Mouse (Mus musculus): ENCODE measurements around the gene Zfp871. TPM values are rescaled to one million over a fixed set of nuclear protein-coding genes. Genes with fewer than 3 reads are reported as not detected.

Gene Zfp871
- 67.6 and 81.3 TPM in 2 replicates for polyA plus RNA-seq (2014; fragmentation: Nextera tagmentation; extraction: Ambion mirVana)

DNA sequence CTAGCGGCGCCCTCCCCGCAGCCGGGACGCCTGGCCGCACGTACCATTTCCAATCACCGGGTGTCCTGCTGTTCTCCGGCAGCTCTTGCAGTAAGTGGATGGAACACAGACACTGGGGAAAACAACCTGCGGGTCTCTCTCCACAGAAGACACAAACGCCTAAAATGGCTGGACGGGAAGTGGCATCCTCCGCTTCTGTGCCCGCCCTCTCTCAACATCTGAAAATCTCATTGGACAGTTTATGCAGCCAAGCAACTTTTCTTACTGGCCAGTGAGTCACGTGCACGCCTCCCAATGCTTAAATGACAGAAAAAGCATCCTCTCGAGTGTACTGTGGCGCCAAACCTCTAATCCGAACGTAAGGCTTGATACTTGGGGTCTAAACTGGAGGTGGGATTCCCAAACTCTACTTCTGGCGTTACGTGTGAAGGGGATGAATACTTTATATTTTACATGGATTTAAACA is at the start of gene Zfp871:
Gene Zfp871 (minus strand): TSS at position 194 of the 466 bp plus-strand sequence.
- WGBS = 0% methylated on average over 22 of the region's 22 CpGs
- ATAC-seq (ENCODE audit: low FRiP score, low TSS enrichment) (peak; percentile 96), DNase-seq (peak; percentile 94)
- Histone ChIP-seq H3K36me3 (ENCODE audit: control insufficient read depth, insufficient read depth, low read length) (peaks cover 18% of the 10 kb centered on the region), H3K9ac (replicated peaks; ENCODE audit: low read length) (peak within 1 kb of the TSS; percentile 87), H3K27me3 (ENCODE audit: control insufficient read depth, insufficient read depth, low read length) (no peaks in the 10 kb centered on the region), H3K4me1 (ENCODE audit: control insufficient read depth, insufficient read depth, low read length) (peaks cover 23% of the 10 kb centered on the region), H3K27ac (replicated peaks; ENCODE audit: low read depth, low read length) (peak within 1 kb of the TSS; percentile 93), H3K9me3 (ENCODE audit: control insufficient read depth, low read length) (no peaks in the 10 kb centered on the region; the same call in 1 of the 2 replicates), H3K4me3 (replicated peaks; ENCODE audit: low read depth, low read length) (peak within 1 kb of the TSS; percentile 80), H3K4me2 (ENCODE audit: low read length) (peak within 1 kb of the TSS; percentile 70)

DNA sequence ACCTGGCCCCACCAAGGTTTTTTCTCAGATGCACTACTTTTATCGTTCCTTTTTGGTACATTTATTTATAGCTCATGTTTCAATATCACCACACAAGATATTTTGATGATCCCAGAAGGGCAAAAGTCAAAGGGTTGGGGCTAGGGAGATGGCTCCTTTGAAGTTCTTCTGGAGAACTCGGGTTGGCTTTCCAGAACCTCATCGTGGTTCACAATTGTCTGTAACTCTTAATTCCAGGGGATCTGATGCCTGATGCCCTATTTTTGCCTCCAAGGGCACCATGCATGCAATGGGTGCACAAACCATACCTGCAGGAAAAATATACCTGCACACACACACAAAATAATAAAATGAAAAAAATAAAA is 42.3 kb upstream of the Zfp871 start:
- no peaks in the 10 kb centered on the region for H3K9me3 ChIP-seq (ENCODE audit: control insufficient read depth, low read length)
- peak overlapping the region; percentile 74 for H3K4me3 ChIP-seq (replicated peaks; ENCODE audit: low read depth, low read length)
- no peak for ATAC-seq (ENCODE audit: low FRiP score, low TSS enrichment)
- H3K4me1 ChIP-seq (ENCODE audit: control insufficient read depth, insufficient read depth, low read length) = peaks cover 11% of the 10 kb centered on the region
- H3K36me3 ChIP-seq (ENCODE audit: control insufficient read depth, insufficient read depth, low read length) = peaks cover 9% of the 10 kb centered on the region; the same call in 1 of the 2 replicates
- H3K4me2 ChIP-seq (ENCODE audit: low read length) = peak overlapping the region; percentile 88
- no peak overlapping the region; the same call in 1 of the 2 replicates for H3K9ac ChIP-seq (replicated peaks; ENCODE audit: low read length)
- WGBS = 37% methylated on average over 3 of the region's 3 CpGs
- no peak overlapping the region for H3K27ac ChIP-seq (replicated peaks; ENCODE audit: low read depth, low read length)
- no peaks in the 10 kb centered on the region for H3K27me3 ChIP-seq (ENCODE audit: control insufficient read depth, insufficient read depth, low read length)
- no peak for DNase-seq

DNA sequence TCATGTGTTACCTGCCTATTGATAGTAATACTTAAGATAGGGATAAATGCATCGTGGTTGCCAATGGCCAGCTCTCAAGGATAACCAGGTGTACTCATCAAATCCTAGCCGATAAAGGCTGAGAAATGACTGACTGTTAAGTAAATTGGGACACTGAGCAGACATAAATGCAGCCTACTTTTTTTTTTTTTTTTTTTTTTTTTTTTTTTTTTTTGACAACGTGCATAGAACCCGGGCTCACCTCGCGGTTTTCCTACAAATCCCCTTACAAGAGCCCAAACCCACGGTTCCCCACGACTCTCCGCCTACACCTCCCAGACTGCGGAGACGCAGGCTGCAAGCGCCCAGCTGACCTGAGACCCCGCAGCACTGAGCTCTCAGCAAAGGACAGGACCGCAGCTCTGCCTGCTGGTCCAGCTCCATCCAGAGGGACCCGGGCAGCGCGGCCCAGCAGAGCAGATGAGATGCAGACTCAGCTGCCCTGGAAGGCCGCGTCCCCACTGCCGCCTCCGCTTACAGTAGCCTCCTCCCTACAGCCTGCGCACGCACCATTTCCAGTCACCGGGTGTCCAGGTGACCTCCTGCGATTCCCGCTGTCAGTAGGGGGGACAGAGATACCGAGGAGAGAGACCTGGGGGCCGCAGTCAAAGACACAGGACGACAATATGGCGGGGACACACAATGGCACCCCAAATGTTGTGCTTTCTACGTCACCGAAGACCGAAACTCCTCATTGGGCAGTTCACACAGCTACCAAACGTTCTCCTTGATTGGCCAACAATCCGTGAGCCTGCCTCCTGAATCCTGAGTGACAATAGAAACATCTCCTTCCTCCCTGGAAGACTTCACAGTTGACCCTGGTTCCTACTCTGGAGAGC is 41.7 kb upstream of the Zfp871 start, which contains the start of gene Zfp799:
Gene Zfp799 (minus strand): TSS at position 722 of the 878 bp plus-strand sequence.
- H3K9ac ChIP-seq (replicated peaks; ENCODE audit: low read length) = peak within 1 kb of the TSS; percentile 93
- ATAC-seq (ENCODE audit: low FRiP score, low TSS enrichment) = peak; percentile 98
- WGBS = 2% methylated on average over 35 of the region's 35 CpGs
- peaks cover 11% of the 10 kb centered on the region for H3K4me1 ChIP-seq (ENCODE audit: control insufficient read depth, insufficient read depth, low read length)
- peak within 1 kb of the TSS; percentile 88 for H3K4me2 ChIP-seq (ENCODE audit: low read length)
- H3K27ac ChIP-seq (replicated peaks; ENCODE audit: low read depth, low read length) = peak within 1 kb of the TSS; percentile 87
- peaks cover 13% of the 10 kb centered on the region for H3K36me3 ChIP-seq (ENCODE audit: control insufficient read depth, insufficient read depth, low read length)
- DNase-seq = peak; percentile 95
- no peaks in the 10 kb centered on the region for H3K27me3 ChIP-seq (ENCODE audit: control insufficient read depth, insufficient read depth, low read length)
- no peaks in the 10 kb centered on the region for H3K9me3 ChIP-seq (ENCODE audit: control insufficient read depth, low read length)
- peak within 1 kb of the TSS; percentile 74 for H3K4me3 ChIP-seq (replicated peaks; ENCODE audit: low read depth, low read length)

DNA sequence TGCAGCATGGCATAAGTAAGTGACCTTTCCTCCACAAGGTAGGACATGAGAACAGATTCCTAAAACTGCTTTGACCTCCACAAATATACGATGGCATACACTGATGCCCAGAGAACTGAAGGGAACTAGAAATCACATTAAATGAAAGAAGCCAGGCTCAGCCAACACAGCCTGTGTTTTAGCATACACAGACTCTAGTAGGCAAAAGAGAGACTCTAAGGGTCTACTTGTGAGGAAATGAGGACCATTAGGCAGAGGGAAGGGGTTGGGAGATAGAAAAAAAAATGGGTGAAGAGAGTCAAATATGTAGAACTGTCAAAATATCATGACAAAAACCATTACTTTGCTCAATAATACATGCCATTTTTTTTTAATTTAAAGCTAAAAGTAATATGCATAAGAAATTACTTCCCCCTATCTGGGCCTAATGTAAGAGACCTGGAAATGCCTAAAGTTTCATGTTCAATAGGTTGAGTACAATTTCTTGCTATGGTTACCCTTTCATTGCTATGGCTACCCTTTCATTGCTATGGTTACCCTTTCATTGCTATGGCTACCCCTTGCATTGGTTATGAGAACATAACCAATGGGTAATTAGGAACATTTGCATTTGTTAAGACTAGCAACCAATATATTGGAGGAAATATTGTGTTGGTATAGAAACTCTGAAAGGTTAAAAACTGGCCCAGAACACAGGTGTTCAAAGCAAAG is 28.1 kb upstream of the Zfp871 start:
- peaks cover 41% of the 10 kb centered on the region for H3K36me3 ChIP-seq (ENCODE audit: control insufficient read depth, insufficient read depth, low read length)

DNA sequence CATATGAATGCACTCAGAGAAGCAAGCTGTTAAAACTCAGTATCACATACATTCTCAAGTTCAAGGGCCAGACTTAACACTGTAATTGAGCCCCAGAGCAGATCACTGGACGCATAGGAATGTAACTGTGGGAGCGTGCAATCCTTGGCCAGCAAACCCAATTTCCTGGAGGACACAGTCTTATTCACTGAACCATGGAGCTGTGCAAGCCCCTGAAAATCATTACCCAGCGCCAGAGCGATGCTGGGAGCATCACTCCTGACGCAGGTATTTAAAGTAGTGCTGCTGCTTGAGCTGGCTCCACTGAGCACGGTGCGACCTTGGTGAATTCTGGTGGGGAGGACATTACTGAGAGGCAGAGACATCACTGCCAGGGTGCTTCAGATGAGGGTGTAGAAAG is 26.0 kb upstream of the Zfp871 start:
- DNase-seq (no peak), ATAC-seq (ENCODE audit: low FRiP score, low TSS enrichment) (no peak)
- WGBS = 75% methylated on average over 7 of the region's 7 CpGs
- H3K9ac ChIP-seq (replicated peaks; ENCODE audit: low read length) = no peak overlapping the region
- no peaks in the 10 kb centered on the region for H3K27me3 ChIP-seq (ENCODE audit: control insufficient read depth, insufficient read depth, low read length)
- no peaks in the 10 kb centered on the region for H3K9me3 ChIP-seq (ENCODE audit: control insufficient read depth, low read length)
- no peak overlapping the region for H3K27ac ChIP-seq (replicated peaks; ENCODE audit: low read depth, low read length)
- no peak overlapping the region for H3K4me2 ChIP-seq (ENCODE audit: low read length)
- H3K4me1 ChIP-seq (ENCODE audit: control insufficient read depth, insufficient read depth, low read length) = peaks cover 2% of the 10 kb centered on the region; the same call in 1 of the 2 replicates
- peaks cover 23% of the 10 kb centered on the region for H3K36me3 ChIP-seq (ENCODE audit: control insufficient read depth, insufficient read depth, low read length)
- H3K4me3 ChIP-seq (replicated peaks; ENCODE audit: low read depth, low read length) = no peak overlapping the region

More for the DNA sequence above, 28.1 kb upstream of the Zfp871 start:
- Histone ChIP-seq H3K27me3 (ENCODE audit: control insufficient read depth, insufficient read depth, low read length) (no peaks in the 10 kb centered on the region), H3K9ac (replicated peaks; ENCODE audit: low read length) (no peak overlapping the region), H3K4me2 (ENCODE audit: low read length) (no peak overlapping the region), H3K4me1 (ENCODE audit: control insufficient read depth, insufficient read depth, low read length) (0 out of 2 replicates have a peak, but pooled peaks cover 2% of the 10 kb centered on the region), H3K4me3 (replicated peaks; ENCODE audit: low read depth, low read length) (no peak overlapping the region), H3K27ac (replicated peaks; ENCODE audit: low read depth, low read length) (no peak overlapping the region), H3K9me3 (ENCODE audit: control insufficient read depth, low read length) (no peaks in the 10 kb centered on the region)
- no peak for ATAC-seq (ENCODE audit: low FRiP score, low TSS enrichment)
- peak; percentile 42 for DNase-seq
- 97% methylated on average over 1 of the region's 1 CpGs for WGBS

DNA sequence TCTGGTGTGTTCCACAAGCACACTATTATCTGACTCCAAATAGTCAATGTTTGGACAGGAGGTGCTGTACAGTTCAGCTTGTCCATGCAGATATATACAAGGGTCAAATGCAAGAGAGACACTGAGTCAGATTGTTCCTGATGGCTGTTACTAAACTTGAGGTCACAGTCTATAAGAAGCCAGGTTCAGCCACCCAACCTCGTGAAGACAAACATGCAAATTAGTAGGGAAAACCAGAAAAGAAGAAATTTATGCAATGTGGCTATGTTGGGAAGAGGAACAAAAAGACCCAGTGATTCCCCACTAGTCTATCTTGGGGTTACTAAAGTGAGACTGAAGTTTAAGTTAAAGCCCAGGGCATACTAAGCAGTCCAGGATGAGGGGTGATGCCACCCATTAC is 22.6 kb upstream of the Zfp871 start:
- Histone ChIP-seq H3K9ac (replicated peaks; ENCODE audit: low read length) (no peak overlapping the region; the same call in 1 of the 2 replicates), H3K9me3 (ENCODE audit: control insufficient read depth, low read length) (no peaks in the 10 kb centered on the region), H3K4me1 (ENCODE audit: control insufficient read depth, insufficient read depth, low read length) (peaks cover 16% of the 10 kb centered on the region), H3K27ac (replicated peaks; ENCODE audit: low read depth, low read length) (peak overlapping the region; percentile 95; the same call in 1 of the 2 replicates), H3K4me2 (ENCODE audit: low read length) (peak overlapping the region; percentile 72), H3K36me3 (ENCODE audit: control insufficient read depth, insufficient read depth, low read length) (peaks cover 5% of the 10 kb centered on the region; the same call in 1 of the 2 replicates), H3K4me3 (replicated peaks; ENCODE audit: low read depth, low read length) (peak overlapping the region; percentile 70; the same call in 1 of the 2 replicates), H3K27me3 (ENCODE audit: control insufficient read depth, insufficient read depth, low read length) (no peaks in the 10 kb centered on the region)
- DNase-seq = no peak
- WGBS = 9% methylated on average over 1 of the region's 1 CpGs
- ATAC-seq (ENCODE audit: low FRiP score, low TSS enrichment) = no peak

DNA sequence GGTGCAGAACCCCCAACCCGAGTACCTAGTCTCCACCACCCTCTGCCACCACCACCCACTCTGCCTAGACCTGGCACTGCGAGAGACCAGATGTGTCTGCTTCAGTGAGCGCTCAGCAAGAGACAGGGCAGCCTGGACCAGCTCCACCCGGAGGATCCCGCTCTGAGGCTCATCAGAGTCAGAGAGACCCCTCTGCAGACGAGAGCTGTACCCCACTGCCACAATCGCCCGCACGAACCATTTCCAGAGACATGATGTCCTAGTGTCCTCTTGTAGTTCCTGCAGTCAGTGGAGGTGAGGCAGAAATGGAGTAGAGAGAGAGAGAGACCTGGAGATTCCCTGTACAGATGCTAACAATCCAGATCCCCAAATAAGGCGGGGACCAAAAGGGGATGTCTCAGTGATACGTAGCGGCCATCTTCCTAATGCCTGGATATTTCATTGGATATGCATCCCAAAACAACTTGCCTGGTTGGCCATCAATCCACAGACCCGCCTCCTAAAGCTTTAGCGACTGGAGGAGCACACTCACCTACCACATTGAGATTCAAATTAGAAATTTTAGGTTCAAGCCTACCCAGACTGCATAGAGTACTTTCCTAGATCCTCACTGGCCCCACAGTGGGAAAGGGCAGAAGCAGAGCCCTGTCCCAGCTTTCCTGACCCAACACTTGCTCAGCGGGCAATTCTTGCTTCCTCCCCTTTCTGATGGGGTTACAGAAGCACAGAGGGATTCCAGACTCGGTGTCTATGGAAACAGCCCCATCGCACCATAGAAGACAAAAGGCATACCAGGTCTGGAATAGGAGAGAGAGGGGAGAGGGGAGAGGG is 21.7 kb upstream of the Zfp871 start, which contains the start of gene Zfp811:
Gene Zfp811 (minus strand): TSS at position 388 of the 831 bp plus-strand sequence.
- Histone ChIP-seq H3K4me2 (ENCODE audit: low read length) (peak within 1 kb of the TSS; percentile 72), H3K4me1 (ENCODE audit: control insufficient read depth, insufficient read depth, low read length) (peaks cover 19% of the 10 kb centered on the region), H3K9ac (replicated peaks; ENCODE audit: low read length) (peak within 1 kb of the TSS; percentile 93), H3K27me3 (ENCODE audit: control insufficient read depth, insufficient read depth, low read length) (no peaks in the 10 kb centered on the region), H3K9me3 (ENCODE audit: control insufficient read depth, low read length) (no peaks in the 10 kb centered on the region), H3K36me3 (ENCODE audit: control insufficient read depth, insufficient read depth, low read length) (no peaks in the 10 kb centered on the region), H3K4me3 (replicated peaks; ENCODE audit: low read depth, low read length) (peak within 1 kb of the TSS; percentile 70), H3K27ac (replicated peaks; ENCODE audit: low read depth, low read length) (peak within 1 kb of the TSS; percentile 95)
- DNase-seq (peak; percentile 92), ATAC-seq (ENCODE audit: low FRiP score, low TSS enrichment) (peak; percentile 91)
- 0% methylated on average over 17 of the region's 17 CpGs for WGBS

DNA sequence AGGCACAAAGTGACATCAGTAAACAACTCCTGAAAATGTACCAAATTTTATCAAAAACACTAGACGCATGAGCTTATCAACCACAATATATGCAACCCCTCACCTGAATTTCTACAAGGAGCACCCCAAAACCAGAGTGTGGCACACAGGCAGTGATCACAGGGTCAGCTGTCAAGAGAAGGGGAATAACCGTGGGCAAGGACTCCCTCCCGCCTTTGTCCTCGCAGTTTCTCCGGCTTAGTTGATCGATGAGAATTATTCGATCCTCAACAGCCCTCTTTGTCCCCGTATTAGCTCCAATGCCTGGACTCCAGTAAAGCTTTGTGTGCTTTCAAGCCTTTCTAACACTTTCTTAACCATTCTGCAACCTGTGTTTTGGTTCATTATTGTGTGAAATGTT is 20.8 kb upstream of the Zfp871 start:
- Histone ChIP-seq H3K9me3 (ENCODE audit: control insufficient read depth, low read length) (no peaks in the 10 kb centered on the region), H3K4me1 (ENCODE audit: control insufficient read depth, insufficient read depth, low read length) (peaks cover 19% of the 10 kb centered on the region), H3K27ac (replicated peaks; ENCODE audit: low read depth, low read length) (peak overlapping the region; percentile 95), H3K9ac (replicated peaks; ENCODE audit: low read length) (peak overlapping the region; percentile 93), H3K4me3 (replicated peaks; ENCODE audit: low read depth, low read length) (peak overlapping the region; percentile 70), H3K27me3 (ENCODE audit: control insufficient read depth, insufficient read depth, low read length) (no peaks in the 10 kb centered on the region), H3K4me2 (ENCODE audit: low read length) (peak overlapping the region; percentile 72), H3K36me3 (ENCODE audit: control insufficient read depth, insufficient read depth, low read length) (no peaks in the 10 kb centered on the region)
- DNase-seq (peak; percentile 66), ATAC-seq (ENCODE audit: low FRiP score, low TSS enrichment) (no peak)
- WGBS = 3% methylated on average over 8 of the region's 8 CpGs

All from midbrain, embryonic 14.5 days (tissue).